Mouse (Mus musculus): ENCODE measurements around the gene Tmem238. TPM values are rescaled to one million over a fixed set of nuclear protein-coding genes. Genes with fewer than 3 reads are reported as not detected.

Gene Tmem238
- total and polyA plus RNA-seq, 3 experiments, result 23.8 to 31.3 TPM; not detected in 1

- Histone ChIP-seq H3K4me3 (ENCODE audit: control insufficient read depth in 1 of 2, insufficient read depth in 1 of 2, low read depth in 2 of 2, low read length in 2 of 2) (no peak overlapping the region), H3K27ac (ENCODE audit: control insufficient read depth, low read depth, low read length) (no peak overlapping the region), H3K79me2 (ENCODE audit: control insufficient read depth, insufficient read depth, low read length, poor library complexity) (peaks cover 24% of the 10 kb centered on the region), H3K9ac (ENCODE audit: control insufficient read depth, low read depth, low read length, poor library complexity, severe bottlenecking) (no peak overlapping the region), H3K4me1 (ENCODE audit: control insufficient read depth in 1 of 2, insufficient read depth in 2 of 2, low read length in 2 of 2) (peaks cover 0 to 7% of the 10 kb centered on the region in 2 experiments; a peak in 2 of 4 replicates), H3K9me3 (replicated peaks; ENCODE audit: insufficient read depth, low read length) (no peaks in the 10 kb centered on the region), H3K36me3 (ENCODE audit: control insufficient read depth in 1 of 2, insufficient read depth in 2 of 2, low read length in 2 of 2) (peaks cover 9 to 10% of the 10 kb centered on the region in 2 experiments), H3K27me3 (ENCODE audit: control insufficient read depth in 1 of 2, insufficient read depth in 2 of 2, low read length in 2 of 2) (no peaks in the 10 kb centered on the region)
- TF ChIP-seq POLR2AphosphoS2 (IDR thresholded peaks at IDR 0.05; ENCODE audit: low read length), result peak; percentile 95
- TF ChIP-seq USF1 (IDR thresholded peaks at IDR 0.05; ENCODE audit: low read depth, low read length), result no peak
- TF ChIP-seq POLR2AphosphoS5 (IDR thresholded peaks at IDR 0.05; ENCODE audit: borderline replicate concordance, low read depth, low read length), result peak; percentile 53; the same call in 1 of the 2 replicates
- TF ChIP-seq SMC3 (IDR thresholded peaks at IDR 0.05; ENCODE audit: low read depth, low read length), result peak; percentile 43
- peak; percentile 29; the same call in 1 of the 2 replicates for TF ChIP-seq MYC (IDR thresholded peaks at IDR 0.05; ENCODE audit: low read depth, low read length)
- no peak for TF ChIP-seq UBTF (IDR thresholded peaks at IDR 0.05; ENCODE audit: borderline replicate concordance, insufficient read depth, low read depth, low read length)
- TF ChIP-seq RAD21 (IDR thresholded peaks at IDR 0.05; ENCODE audit: low read depth, low read length), result peak; percentile 10; the same call in 1 of the 2 replicates
- peak in 2 of 3 experiments; percentile 54 to 56; a peak in 4 of 6 replicates for TF ChIP-seq CTCF (IDR thresholded peaks at IDR 0.05 in 2 of 3, conservative IDR thresholded peaks at IDR 0.05 in 1 of 3; ENCODE audit: control insufficient read depth in 1 of 3, insufficient read depth in 1 of 3, low read depth in 2 of 3, low read length in 3 of 3, poor library complexity in 1 of 3, severe bottlenecking in 1 of 3)
- TF ChIP-seq POLR2A (IDR thresholded peaks at IDR 0.05; ENCODE audit: control insufficient read depth in 1 of 2, insufficient read depth in 1 of 2, low read depth in 1 of 2, low read length in 2 of 2, poor library complexity in 1 of 2), result peak in 1 of 2 experiments; percentile 63; a peak in 2 of 4 replicates
- peak; percentile 75 for DNase-seq (ENCODE audit: low read depth, low spot score)
Measured at GRCm38 (mm10) chr7:4795767-4796433, 6.4 kb upstream of the Tmem238 start.

DNA sequence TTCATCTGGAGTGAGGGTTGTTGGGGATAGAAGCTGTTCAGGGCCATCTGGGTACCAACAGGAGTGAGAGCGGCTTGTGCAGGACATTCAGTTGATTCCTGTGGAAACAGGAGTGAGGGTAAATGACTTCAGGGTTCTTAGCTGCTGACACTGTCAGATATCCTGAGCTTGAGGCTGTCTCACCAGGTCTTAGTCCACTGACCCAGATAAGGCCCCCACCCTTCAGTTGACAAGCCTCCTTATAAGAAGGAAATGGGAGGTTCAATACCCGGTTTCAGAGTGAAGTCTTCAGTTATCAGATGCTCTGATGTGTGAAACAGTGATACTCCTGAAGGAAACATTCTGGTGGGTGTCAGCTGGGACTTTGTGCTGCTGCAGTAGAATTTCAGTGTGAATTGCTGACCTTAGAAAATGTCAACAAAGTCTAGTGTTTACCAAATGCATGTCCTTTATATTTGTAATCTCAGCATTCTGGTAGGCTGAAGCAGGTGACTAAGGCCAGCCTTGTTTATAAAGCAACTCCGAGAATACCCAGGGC, 5.2 kb upstream of the Tmem238 start:
- no peaks in the 10 kb centered on the region for H3K9me3 ChIP-seq (replicated peaks; ENCODE audit: insufficient read depth, low read length)
- DNase-seq (ENCODE audit: low read depth, low spot score), result peak; percentile 69
- H3K4me1 ChIP-seq (ENCODE audit: control insufficient read depth in 1 of 2, insufficient read depth in 2 of 2, low read length in 2 of 2), result peaks cover 0 to 11% of the 10 kb centered on the region in 2 experiments; a peak in 3 of 4 replicates
- peaks cover 9 to 10% of the 10 kb centered on the region in 2 experiments for H3K36me3 ChIP-seq (ENCODE audit: control insufficient read depth in 1 of 2, insufficient read depth in 2 of 2, low read length in 2 of 2)
- H3K27me3 ChIP-seq (ENCODE audit: control insufficient read depth in 1 of 2, insufficient read depth in 2 of 2, low read length in 2 of 2), result no peaks in the 10 kb centered on the region
- H3K4me3 ChIP-seq (ENCODE audit: control insufficient read depth in 1 of 2, insufficient read depth in 1 of 2, low read depth in 2 of 2, low read length in 2 of 2), result peak overlapping the region; percentile 86 to 96
- H3K79me2 ChIP-seq (ENCODE audit: control insufficient read depth, insufficient read depth, low read length, poor library complexity), result peaks cover 24% of the 10 kb centered on the region
- H3K27ac ChIP-seq (ENCODE audit: control insufficient read depth, low read depth, low read length), result peak overlapping the region; percentile 84
- peak overlapping the region; percentile 93 for H3K9ac ChIP-seq (ENCODE audit: control insufficient read depth, low read depth, low read length, poor library complexity, severe bottlenecking)
- TF ChIP-seq MAFK (IDR thresholded peaks at IDR 0.05; ENCODE audit: borderline replicate concordance, low read depth, low read length) (no peak), MYC (IDR thresholded peaks at IDR 0.05; ENCODE audit: low read depth, low read length) (0 out of 2 replicates have a peak, but pooled peaks have one; percentile 21), KAT2A (conservative IDR thresholded peaks at IDR 0.05; ENCODE audit: low read depth, low read length) (no peak), MYB (IDR thresholded peaks at IDR 0.05; ENCODE audit: low read depth, low read length) (no peak), ETS1 (IDR thresholded peaks at IDR 0.05; ENCODE audit: low read depth, low read length) (0 out of 2 replicates have a peak, but pooled peaks have one; percentile 13), TAL1 (IDR thresholded peaks at IDR 0.05; ENCODE audit: low read length) (no peak), ZMIZ1 (IDR thresholded peaks at IDR 0.05; ENCODE audit: low read depth, low read length) (peak; percentile 61; the same call in 1 of the 2 replicates), POLR2AphosphoS5 (IDR thresholded peaks at IDR 0.05; ENCODE audit: borderline replicate concordance, low read depth, low read length) (no peak), POLR2AphosphoS2 (IDR thresholded peaks at IDR 0.05; ENCODE audit: low read length) (peak; percentile 68; the same call in 1 of the 2 replicates), SMC3 (IDR thresholded peaks at IDR 0.05; ENCODE audit: low read depth, low read length) (no peak), NRF1 (IDR thresholded peaks at IDR 0.05; ENCODE audit: insufficient read depth, low read depth, low read length, poor library complexity, severe bottlenecking) (no peak), HCFC1 (IDR thresholded peaks at IDR 0.05; ENCODE audit: low read depth, low read length) (no peak), CHD2 (IDR thresholded peaks at IDR 0.05; ENCODE audit: low read length) (no peak), GATA1 (IDR thresholded peaks at IDR 0.05; ENCODE audit: low read depth, low read length) (no peak), BHLHE40 (IDR thresholded peaks at IDR 0.05; ENCODE audit: borderline replicate concordance, low read depth, low read length) (no peak), USF1 (IDR thresholded peaks at IDR 0.05; ENCODE audit: low read depth, low read length) (no peak), E2F4 (IDR thresholded peaks at IDR 0.05; ENCODE audit: borderline replicate concordance, low read depth, low read length) (no peak), NELFE (IDR thresholded peaks at IDR 0.05; ENCODE audit: low read depth, low read length) (no peak), TBP (IDR thresholded peaks at IDR 0.05; ENCODE audit: low read depth, low read length) (0 out of 2 replicates have a peak, but pooled peaks have one; percentile 37), MXI1 (IDR thresholded peaks at IDR 0.05; ENCODE audit: low read depth, low read length) (no peak), SIN3A (IDR thresholded peaks at IDR 0.05; ENCODE audit: low read length) (peak; percentile 34; the same call in 1 of the 2 replicates), GABPA (IDR thresholded peaks at IDR 0.05; ENCODE audit: low read depth, low read length) (no peak), MAZ (IDR thresholded peaks at IDR 0.05; ENCODE audit: low read depth, low read length) (0 out of 2 replicates have a peak, but pooled peaks have one; percentile 34), RCOR1 (IDR thresholded peaks at IDR 0.05; ENCODE audit: low read depth, low read length) (no peak)
